Mouse (Mus musculus): ENCODE measurements at regions not wholly inside any gene's neighbourhood (a gene's known extent, or its start where the extent isn't known, plus 50 kb on each side); places are given as distances from the start of the nearest gene placed in this dataset.

DNA sequence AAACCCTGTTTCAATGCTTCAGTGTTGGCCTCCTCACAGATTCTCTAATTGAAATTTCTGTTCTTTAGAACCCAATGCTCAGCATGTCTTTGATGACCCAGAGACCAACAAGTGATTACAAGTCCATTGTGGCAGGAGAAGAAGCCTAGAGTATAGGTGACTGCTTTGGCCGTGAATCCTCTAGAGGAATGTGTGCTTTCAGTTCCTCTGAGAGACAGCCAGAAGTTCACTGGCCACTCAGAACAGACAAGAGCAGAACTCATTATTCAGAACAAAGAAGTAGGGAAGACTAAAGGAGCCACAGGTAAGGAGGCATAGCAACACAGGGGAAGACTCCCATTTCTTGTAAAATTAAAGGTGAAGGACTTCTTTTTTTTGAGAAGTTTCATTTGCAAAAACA is 52.5 kb upstream of the Slc4a4 start:
- DNase-seq: no peak

DNA sequence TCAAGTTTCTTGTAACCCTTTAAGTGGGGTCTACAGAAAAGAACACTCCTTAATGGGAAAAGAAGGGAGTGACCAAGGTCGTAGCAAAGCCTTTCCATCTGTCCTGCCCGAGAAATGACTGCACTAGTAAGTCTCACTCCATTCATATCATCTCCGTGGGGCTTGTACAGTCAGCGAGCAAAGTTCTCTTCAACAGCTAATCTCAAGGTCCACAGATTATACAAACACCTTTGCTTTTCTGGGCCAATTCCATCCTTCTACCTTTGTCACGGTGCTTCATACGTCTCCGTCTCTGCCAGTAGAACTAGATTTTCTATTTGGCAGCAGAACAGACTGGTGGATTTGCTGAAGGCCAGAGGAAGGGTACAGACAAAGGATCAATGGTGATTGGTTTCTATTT is 51.6 kb upstream of the Slc4a4 start:
- DNase-seq: no peak

GRCm38 (mm10) chr5:88835958-88836357 is 50.7 kb upstream of the Slc4a4 start:
- peak; percentile 9 for DNase-seq

Measured in liver (tissue).